Mouse (Mus musculus) ES-E14 (cell line): ENCODE data around the gene 9230112D13Rik. TPM values are rescaled to one million over a fixed set of nuclear protein-coding genes. Genes with fewer than 3 reads are reported as not detected.

ENCODE experiments used
- DNase-seq: peaks from one replicate; pipeline ENCODE4 v3.0.0-alpha.2; 2013; ENCODE audit warnings: low read depth, low spot score
- H3K27ac ChIP-seq: 2 replicates; pipeline ENCODE4 v1.5.1; 2012; ENCODE audit warnings: low read depth, mild to moderate bottlenecking, low read length, moderate library complexity, mixed read lengths; ENCODE audit not compliant: poor library complexity, insufficient read depth, severe bottlenecking
- H3K36me3 ChIP-seq: 2 replicates; pipeline ENCODE4 v1.6.1; 2012; ENCODE audit warnings: mild to moderate bottlenecking, low read length, moderate library complexity, mixed read lengths; ENCODE audit not compliant: control insufficient read depth, poor library complexity, insufficient read depth, severe bottlenecking
- H3K4me1 ChIP-seq, 2 experiments: fragments of 150-350 bp in 1 of 2; sonication (generic) in 1 of 2; 2 replicates each; pipeline ENCODE4 v1.6.1; 2012; ENCODE audit warnings: low read length in 2 of 2, mild to moderate bottlenecking in 1 of 2, mixed read lengths in 1 of 2; ENCODE audit not compliant: control insufficient read depth in 2 of 2, insufficient read depth in 2 of 2, poor library complexity in 1 of 2
- H3K4me3 ChIP-seq, 2 experiments: fragments of 150-350 bp in 1 of 2; sonication (generic) in 1 of 2; 2 replicates each; pipeline ENCODE4 v1.5.1; 2012; ENCODE audit warnings: low read length in 2 of 2, low read depth in 1 of 2, mild to moderate bottlenecking in 1 of 2, mixed read lengths in 1 of 2; ENCODE audit not compliant: insufficient read depth in 1 of 2, poor library complexity in 1 of 2, severe bottlenecking in 1 of 2
- H3K9ac ChIP-seq: 2 replicates; pipeline ENCODE4 v1.6.1; 2012; ENCODE audit warnings: low read depth, mild to moderate bottlenecking, low read length, mixed read lengths; ENCODE audit not compliant: poor library complexity, insufficient read depth, severe bottlenecking
- H3K9me3 ChIP-seq: fragments of 150-350 bp; sonication (generic); 2 replicates; pipeline ENCODE4 v1.6.1; 2012; ENCODE audit warnings: low read depth, mild to moderate bottlenecking, low read length; ENCODE audit not compliant: control insufficient read depth, insufficient read depth
- CHD2 ChIP-seq: IDR thresholded peaks from 2 replicates; pipeline ENCODE4 v1.6.1; 2014; ENCODE audit warnings: mild to moderate bottlenecking, low read depth, low read length, inconsistent platforms
- HCFC1 ChIP-seq: IDR thresholded peaks from 2 replicates; pipeline ENCODE4 v1.6.1; 2012; ENCODE audit warnings: low read length, inconsistent platforms, borderline replicate concordance; ENCODE audit not compliant: insufficient read depth
- MAFK ChIP-seq: IDR thresholded peaks from 2 replicates; pipeline ENCODE4 v1.6.1; 2014; ENCODE audit warnings: mild to moderate bottlenecking, low read depth, low read length, inconsistent platforms; ENCODE audit not compliant: insufficient read depth
- ZC3H11A ChIP-seq: IDR thresholded peaks from 2 replicates; pipeline ENCODE4 v1.6.1; 2012; ENCODE audit warnings: low read depth, mild to moderate bottlenecking, inconsistent platforms, low read length, borderline replicate concordance
- ZNF384 ChIP-seq: IDR thresholded peaks from 2 replicates; pipeline ENCODE4 v1.6.1; 2012; ENCODE audit warnings: low read depth, low read length, inconsistent platforms
- in situ Hi-C, 2 experiments: fragments of 600-800 bp; cut with MboI; formaldehyde crosslinking; loops; one replicate each; pipeline ENCODE4 v1.15.1; 2025; ENCODE audit warnings: low sequenced_read_pairs in 2 of 2, inconsistent platforms in 1 of 2; ENCODE audit not compliant: unreplicated experiment in 2 of 2
- total RNA-seq: library from RNA; depleted of rRNA; stranded (reverse); fragments of 300-350 nt; gene quantifications from 2 replicates; pipeline ENCODE4 v1.2.3, GENCODE M21; 2012; rRNA removed

9230112D13Rik gene
- not detected in 2 replicates for total RNA-seq

GRCm38 (mm10) chr14:34522701-34523100 lies at the start of gene 9230112D13Rik:
Gene 9230112D13Rik (minus strand): TSS chr14:34522801.
- Histone ChIP-seq H3K9ac (no peak within 1 kb of the TSS), H3K9me3 (no peaks in the 10 kb centered on the region), H3K4me3 (0 out of 4 replicates have a peak within 1 kb of the TSS, but pooled peaks of 1 of the 2 experiments have one; percentile 19), H3K27ac (no peak within 1 kb of the TSS), H3K4me1 (peaks cover under 1 to 7% of the 10 kb centered on the region in 2 experiments; a peak in 2 of 4 replicates), H3K36me3 (no peaks in the 10 kb centered on the region)
- no peak for TF ChIP-seq HCFC1
- TF ChIP-seq ZNF384: no peak
- TF ChIP-seq CHD2: no peak
- TF ChIP-seq MAFK: no peak
- TF ChIP-seq ZC3H11A: no peak
- in situ Hi-C loops: no loop called here
- no peak for DNase-seq

- no peak overlapping the region for H3K9ac ChIP-seq
- no peaks in the 10 kb centered on the region for H3K36me3 ChIP-seq
- TF ChIP-seq MAFK (no peak), ZC3H11A (no peak), ZNF384 (no peak), HCFC1 (no peak), CHD2 (no peak)
- H3K4me3 ChIP-seq: no peak overlapping the region
- H3K9me3 ChIP-seq: no peaks in the 10 kb centered on the region
- H3K27ac ChIP-seq: no peak overlapping the region; the same call in 1 of the 2 replicates
- H3K4me1 ChIP-seq: peaks cover 0 to 4% of the 10 kb centered on the region in 2 experiments; a peak in 1 of 4 replicates
- in situ Hi-C loops: loop anchor here in 1 of 2 experiments (10.0 kb wide), 1 partner anchor 137 kb away; no protein-coding TSS in a partner anchor
- DNase-seq: no peak
Measured at GRCm38 (mm10) chr14:34571610-34572387, 49.2 kb upstream of the 9230112D13Rik start.

GRCm38 (mm10) chr14:34570903-34571302 lies 48.3 kb upstream of the 9230112D13Rik start:
- in situ Hi-C loops: loop anchor here in 1 of 2 experiments (10.0 kb wide), 1 partner anchor 136 kb away; no protein-coding TSS in a partner anchor
- Histone ChIP-seq H3K27ac (no peak overlapping the region), H3K36me3 (no peaks in the 10 kb centered on the region), H3K9me3 (no peaks in the 10 kb centered on the region), H3K4me1 (peaks cover 0 to 3% of the 10 kb centered on the region in 2 experiments; a peak in 1 of 4 replicates), H3K9ac (no peak overlapping the region), H3K4me3 (no peak overlapping the region)
- no peak for TF ChIP-seq MAFK
- TF ChIP-seq HCFC1: no peak
- no peak for TF ChIP-seq CHD2
- TF ChIP-seq ZC3H11A: no peak
- TF ChIP-seq ZNF384: no peak
- DNase-seq: no peak

GRCm38 (mm10) chr14:34570294-34570693 lies 47.7 kb upstream of the 9230112D13Rik start:
- no peak overlapping the region for H3K4me3 ChIP-seq
- no peaks in the 10 kb centered on the region for H3K9me3 ChIP-seq
- H3K9ac ChIP-seq: no peak overlapping the region
- in situ Hi-C loops: loop anchor here in 1 of 2 experiments (10.0 kb wide), 1 partner anchor 135 kb away; no protein-coding TSS in a partner anchor
- no peaks in the 10 kb centered on the region for H3K36me3 ChIP-seq
- no peak overlapping the region for H3K27ac ChIP-seq
- peaks cover 0 to 3% of the 10 kb centered on the region in 2 experiments; a peak in 1 of 4 replicates for H3K4me1 ChIP-seq
- TF ChIP-seq ZNF384 (no peak), ZC3H11A (peak; percentile 68; the same call in 1 of the 2 replicates)
- peak; percentile 73 for DNase-seq
